Mouse (Mus musculus) urinary bladder, adult 2 months (tissue): Measurements from ENCODE around the gene Gm10644. TPM values are rescaled to one million over a fixed set of nuclear protein-coding genes. Genes with fewer than 3 reads are reported as not detected.

Experiments
- DNase-seq: peaks from one replicate; pipeline ENCODE4 v3.0.0; 2022; ENCODE audit warnings: low spot score
- polyA plus RNA-seq: library from polyadenylated mRNA; depleted of rRNA; stranded (reverse); fragments of >200 nt; gene quantifications from 2 replicates; pipeline ENCODE4 v1.2.3, GENCODE M21; 2012; rRNA removed

Gene Gm10644
- polyA plus RNA-seq, 1 experiment: 0.96 TPM

DNA sequence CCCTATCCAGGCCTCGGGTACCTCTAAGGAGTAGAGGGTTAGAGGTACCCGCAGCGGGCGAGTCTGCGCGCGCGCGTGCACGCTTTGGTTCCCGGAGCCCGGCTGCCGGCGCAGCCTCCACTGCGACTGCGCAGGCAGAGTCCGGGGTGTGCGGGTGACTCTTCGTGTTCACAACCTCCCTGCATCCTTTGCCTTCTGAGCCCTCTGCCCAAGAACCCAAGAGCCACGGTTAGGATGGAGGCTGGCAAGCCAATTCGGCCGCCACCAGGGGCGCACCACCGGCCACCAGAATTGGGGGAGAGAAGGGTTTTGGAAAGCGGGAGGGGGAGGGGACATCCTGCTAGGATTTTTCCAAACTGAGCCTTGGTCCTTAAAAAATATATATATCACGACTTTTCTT, 57.8 kb downstream of the Gm10644 start:
- DNase-seq: no peak

DNA sequence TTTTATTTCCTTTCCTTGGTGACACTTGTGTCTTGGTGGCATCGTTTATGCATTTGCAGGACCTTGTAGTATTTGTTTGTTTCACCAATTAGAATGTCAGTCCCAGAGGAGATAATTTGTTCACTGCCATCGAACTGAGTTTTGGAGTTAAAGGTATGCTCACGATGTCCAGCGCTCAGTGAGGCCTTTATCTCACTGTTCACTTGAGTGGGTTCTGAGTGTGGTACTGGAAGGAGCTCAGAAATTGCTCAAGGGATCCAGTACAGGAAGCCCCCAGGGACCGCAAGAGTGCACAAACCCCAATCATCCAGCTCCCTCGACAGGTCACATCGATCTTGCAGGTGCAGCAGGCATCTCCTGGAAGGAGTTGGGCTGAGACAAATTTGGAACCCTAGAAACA, 58.5 kb downstream of the Gm10644 start:
- no peak for DNase-seq

DNA sequence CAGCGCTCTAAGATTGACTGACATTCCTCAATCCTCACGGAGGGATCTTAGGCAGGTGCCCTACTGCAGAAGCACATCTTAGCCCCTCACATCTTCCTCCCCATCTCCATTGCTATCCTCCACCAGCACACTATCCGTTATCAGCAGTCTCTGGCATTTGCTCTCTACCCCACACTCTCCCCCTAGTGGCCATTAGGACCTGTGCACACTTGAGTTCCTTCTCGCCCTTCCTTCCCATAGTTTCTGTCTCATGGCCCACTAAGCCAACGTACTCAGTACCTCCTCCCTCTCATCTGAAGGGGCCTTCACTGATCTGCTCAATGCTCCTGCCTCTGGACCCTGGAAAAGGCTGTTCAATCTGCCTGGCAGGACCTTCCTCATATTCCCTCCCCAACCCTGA, 59.1 kb downstream of the Gm10644 start:
- no peak for DNase-seq

DNA sequence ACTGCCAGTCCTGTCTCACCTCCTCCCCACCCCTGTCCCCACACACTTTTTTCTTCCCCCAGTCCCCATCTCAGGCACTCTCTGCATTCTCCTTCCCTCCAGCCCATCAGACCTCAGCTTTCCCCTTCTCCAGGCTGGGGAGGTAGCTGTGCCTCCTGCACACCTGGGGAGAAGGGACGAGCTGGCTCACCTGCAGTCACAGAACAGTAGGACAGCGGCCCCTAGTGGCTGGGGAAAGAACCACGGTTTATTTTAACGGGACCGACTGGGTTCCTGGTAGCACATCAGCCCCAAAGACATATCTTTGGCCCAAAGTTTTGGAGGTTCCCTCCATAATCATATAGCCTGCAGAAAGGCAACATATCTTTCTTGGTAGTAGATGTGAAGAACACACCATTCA, 61.1 kb downstream of the Gm10644 start:
- peak; percentile 67 for DNase-seq

DNA sequence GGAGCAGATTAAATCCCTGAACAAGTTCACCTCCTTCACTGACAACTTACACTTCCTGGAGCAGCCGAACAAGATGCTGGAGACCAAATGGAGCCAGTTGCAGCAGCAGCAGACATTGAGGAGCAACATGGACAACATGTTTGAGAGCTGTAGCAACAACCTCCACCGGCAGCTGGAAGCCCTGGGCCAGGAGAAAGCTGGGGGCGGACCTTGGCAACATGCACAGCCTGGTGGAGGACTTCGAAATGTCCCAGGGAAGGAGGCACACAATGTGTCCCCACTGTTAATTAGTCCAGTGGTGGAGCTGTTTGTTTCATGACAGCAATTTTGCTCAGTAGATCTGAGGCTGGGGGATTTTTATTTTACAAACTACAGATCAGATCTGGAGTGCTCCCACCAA, 62.9 kb downstream of the Gm10644 start:
- DNase-seq: no peak

DNA sequence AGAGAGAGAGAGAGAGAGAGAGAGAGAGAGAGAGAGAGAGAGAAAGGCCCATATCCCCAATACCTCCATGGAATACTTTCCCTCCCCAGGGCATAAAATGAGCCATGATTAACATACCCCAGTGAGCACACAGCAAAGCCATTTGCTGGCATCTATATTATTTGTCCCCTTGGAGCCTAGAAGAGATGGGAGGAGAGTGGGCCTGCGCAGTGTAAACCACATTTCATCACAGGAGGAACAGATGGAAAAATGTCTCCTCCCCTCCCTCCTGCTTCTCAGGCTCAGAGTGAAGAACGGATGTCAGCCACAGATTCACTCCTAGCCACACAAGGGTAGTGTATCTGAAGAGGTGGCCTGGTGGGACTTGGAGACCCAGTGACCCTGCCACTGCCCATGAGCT, 66.6 kb downstream of the Gm10644 start:
- no peak for DNase-seq

Other genes starting within 250 kb of the Gm10644 start
- gene Ddx39, start 240.0 kb downstream of the Gm10644 start, polyA plus RNA-seq: 24.8 and 36.4 TPM in 2 replicates
- 119 and 129 TPM in 2 replicates for gene Adgre5, start 213.9 kb downstream of the Gm10644 start, polyA plus RNA-seq
- 39.4 and 48.3 TPM in 2 replicates for gene Adgrl1, start 55.1 kb downstream of the Gm10644 start, polyA plus RNA-seq
- 2.3 and 3.1 TPM in 2 replicates for gene Asf1b, start 302 bp upstream of the Gm10644 start, polyA plus RNA-seq
- 74.4 and 81.2 TPM in 2 replicates for gene Prkaca, start 17.8 kb upstream of the Gm10644 start, polyA plus RNA-seq
- 34.5 and 36.0 TPM in 2 replicates for gene Samd1, start 42.5 kb upstream of the Gm10644 start, polyA plus RNA-seq
- 0.18 and 0.19 TPM in 2 replicates for gene 1700067K01Rik, start 46.3 kb upstream of the Gm10644 start, polyA plus RNA-seq
- gene 2210011C24Rik, start 57.0 kb upstream of the Gm10644 start, polyA plus RNA-seq: 0.14 and 0.15 TPM in 2 replicates
- gene Palm3, start 66.3 kb upstream of the Gm10644 start, polyA plus RNA-seq: 0.21 and 0.24 TPM in 2 replicates
- 2.0 and 2.1 TPM in 2 replicates for gene Il27ra, start 87.4 kb upstream of the Gm10644 start, polyA plus RNA-seq
- gene Rln3, start 89.8 kb upstream of the Gm10644 start, polyA plus RNA-seq: 0.21 and 0.30 TPM in 2 replicates
- 2.0 and 2.3 TPM in 2 replicates for gene Gm10643, start 109.9 kb upstream of the Gm10644 start, polyA plus RNA-seq
- 8.0 and 11.0 TPM in 2 replicates for gene Rfx1, start 111.6 kb upstream of the Gm10644 start, polyA plus RNA-seq
- 20.4 and 26.6 TPM in 2 replicates for gene Dcaf15, start 149.6 kb upstream of the Gm10644 start, polyA plus RNA-seq
- 0.66 and 1.1 TPM in 2 replicates for gene Podnl1, start 170.8 kb upstream of the Gm10644 start, polyA plus RNA-seq
- 18.5 and 22.3 TPM in 2 replicates for gene Cc2d1a, start 192.7 kb upstream of the Gm10644 start, polyA plus RNA-seq
- 0.62 and 0.74 TPM in 2 replicates for gene 4930432K21Rik, start 192.8 kb upstream of the Gm10644 start, polyA plus RNA-seq
- 0.13 TPM in 1 of 2 replicates, not detected in the other for gene Nanos3, start 230.0 kb upstream of the Gm10644 start, polyA plus RNA-seq